Mouse (Mus musculus) heart, adult 8-10 months (tissue): ENCODE measurements at regions not wholly inside any gene's neighbourhood (a gene's known extent, or its start where the extent isn't known, plus 50 kb on each side); places are given as distances from the start of the nearest gene placed in this dataset. TPM values are rescaled to one million over a fixed set of nuclear protein-coding genes. Genes with fewer than 3 reads are reported as not detected.

Experiments used
- DNase-seq: peaks from one replicate; pipeline ENCODE4 v3.0.0; 2022; ENCODE audit warnings: low spot score
- microRNA-seq: library from miRNA; unstranded; fragments of <30 nt; microRNA quantifications from one replicate; pipeline ENCODE4 v1.2.0, GENCODE M21; 2022

DNA sequence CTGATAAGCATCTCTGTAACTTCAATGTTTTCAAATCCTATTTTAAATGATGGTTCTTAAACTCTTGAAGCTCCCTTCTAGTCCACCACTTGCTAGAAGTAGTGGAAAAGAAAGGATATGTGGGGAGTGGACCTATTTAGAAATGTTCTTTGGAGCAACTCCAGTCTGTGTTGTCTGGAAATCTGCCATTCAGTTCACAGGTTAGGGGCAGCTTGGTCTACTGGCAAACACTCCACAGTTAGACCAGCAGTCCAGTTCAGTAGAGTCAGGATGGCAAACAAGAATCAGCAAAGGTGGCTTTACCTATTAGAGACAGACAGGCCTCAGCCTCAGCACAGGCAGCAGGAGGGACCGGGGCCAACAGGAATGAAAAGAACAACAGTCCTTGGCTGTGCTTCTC is 67.3 kb upstream of the Dpyd start:
- DNase-seq = no peak

DNA sequence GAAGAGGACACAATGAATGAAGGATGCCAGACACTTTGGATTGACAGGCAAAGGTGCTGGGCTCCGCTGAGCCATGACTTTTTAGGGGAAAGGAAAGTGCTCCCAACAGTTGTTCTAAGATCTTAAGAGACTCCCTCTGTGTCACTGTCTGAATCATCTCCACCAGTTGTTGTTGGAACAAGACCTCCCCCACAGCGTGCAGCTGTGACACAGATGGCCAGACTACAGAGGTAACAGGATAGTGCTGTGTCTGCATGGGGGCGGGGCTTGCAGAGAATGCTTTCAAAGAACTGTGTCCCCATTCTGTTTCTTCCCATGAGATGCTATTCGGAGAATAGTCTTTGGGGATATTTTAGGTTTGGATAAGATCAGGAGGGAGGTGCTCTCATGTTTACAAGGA is 61.7 kb upstream of the Dpyd start:
- no peak for DNase-seq

DNA sequence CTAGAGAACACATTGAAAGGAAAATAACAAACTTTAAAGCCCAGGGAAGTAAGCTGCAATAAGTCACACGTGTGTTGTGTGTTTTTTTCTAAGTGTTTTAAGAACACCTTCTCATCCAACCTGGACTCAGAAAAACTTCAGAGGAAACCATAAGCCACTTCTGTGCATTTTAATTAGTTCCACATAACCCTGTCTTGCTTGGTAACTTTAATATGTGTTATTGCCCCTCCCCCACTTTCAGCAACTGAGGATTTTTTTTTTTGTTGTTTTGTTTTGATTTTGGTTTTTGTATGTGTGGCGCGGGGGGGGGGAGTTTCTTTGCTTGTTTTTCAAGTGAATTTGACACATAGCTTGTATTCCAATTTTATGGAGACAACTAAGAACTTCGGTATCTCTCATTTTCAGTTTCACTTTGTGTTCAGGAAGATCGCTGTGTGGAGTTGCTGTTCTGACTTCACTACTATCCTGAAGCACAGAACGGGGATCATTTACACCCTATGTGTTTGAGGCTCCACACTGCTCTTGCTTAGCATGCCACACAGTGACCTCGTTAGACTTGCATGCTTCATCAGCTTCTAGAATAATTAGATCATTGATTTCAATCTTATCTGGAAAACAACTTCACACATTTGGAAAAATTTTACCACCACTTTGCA is 54.2 kb upstream of the Dpyd start:
- DNase-seq = no peak

DNA sequence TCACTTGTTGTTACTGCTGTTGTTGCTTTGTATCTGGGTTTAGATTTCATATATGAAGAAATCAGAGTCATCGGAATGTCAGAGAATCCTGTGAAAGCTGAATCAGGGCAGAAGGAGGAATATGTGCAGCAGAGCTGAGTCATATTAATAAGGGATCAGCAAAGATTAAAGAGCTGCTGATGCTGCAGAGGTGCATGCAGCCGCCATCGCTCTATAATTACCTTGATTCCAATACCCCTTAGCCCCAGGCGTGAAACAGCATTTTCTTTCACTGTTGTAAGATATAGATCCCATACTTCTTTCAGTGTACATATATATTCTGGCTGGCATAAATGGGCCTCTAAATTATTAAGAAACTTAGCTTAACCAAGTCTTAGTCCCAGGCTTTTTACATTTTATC is 51.1 kb upstream of the Dpyd start:
- DNase-seq = no peak

DNA sequence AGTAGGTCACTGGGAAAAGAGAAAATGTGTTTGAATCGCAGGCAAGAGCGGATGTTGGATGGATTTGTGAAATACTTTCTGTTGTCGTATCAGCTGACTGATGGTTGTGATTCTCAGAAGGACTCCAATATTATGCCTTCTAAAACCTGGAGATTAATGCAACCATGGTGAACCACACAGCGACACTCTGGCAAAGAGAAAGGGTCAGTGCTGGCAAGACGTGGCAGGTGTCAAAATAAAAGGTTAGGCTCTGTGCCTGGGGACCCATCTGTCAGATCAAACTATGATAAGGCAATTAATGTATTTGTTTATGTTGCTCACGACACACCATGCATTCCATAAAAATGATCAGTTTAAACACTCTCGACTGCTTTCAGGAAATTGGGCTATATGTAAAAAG is 50.0 kb upstream of the Dpyd start:
- DNase-seq = no peak

Small RNA genes lying in the stretch of these regions (microRNA-seq; reads per million reads assigned to microRNA genes)
- not detected for gene Gm24155
- gene Mir137 = 24.6 reads per million, percentile 39 among the genes with 10 or more reads in this experiment
